Mouse (Mus musculus) right cerebral cortex, postnatal 25 days (tissue): ENCODE measurements at regions not wholly inside any gene's neighbourhood (a gene's known extent, or its start where the extent isn't known, plus 50 kb on each side); places are given as distances from the start of the nearest gene placed in this dataset.
"Not testable (repeated sequence)": the region's sequence is repeated elsewhere in the genome, so short reads cannot be mapped to it uniquely, and the experiment has no call there.

Experiments
- DNase-seq: peaks from one replicate; pipeline ENCODE4 v3.0.0; 2022

GRCm38 (mm10) chr13:97333801-97334534 lies 93.1 kb downstream of the Enc1 start:
- no peak for DNase-seq

- DNase-seq, result no peak
These were observed 90.2 kb downstream of the Enc1 start for GRCm38 (mm10) chr13:97331072-97331471.

- not testable (repeated sequence) for DNase-seq
These were observed 80.4 kb downstream of the Enc1 start for GRCm38 (mm10) chr13:97321307-97321706.

- no peak for DNase-seq
These were observed 79.9 kb downstream of the Enc1 start for GRCm38 (mm10) chr13:97320756-97321155.

GRCm38 (mm10) chr13:97320298-97320697 lies 79.4 kb downstream of the Enc1 start:
- no peak for DNase-seq

- no peak for DNase-seq
These were observed 76.7 kb downstream of the Enc1 start for GRCm38 (mm10) chr13:97317633-97318032.

GRCm38 (mm10) chr13:97312420-97313370 lies 71.8 kb downstream of the Enc1 start:
- DNase-seq, result no peak

- no peak for DNase-seq
These were observed 70.4 kb downstream of the Enc1 start for GRCm38 (mm10) chr13:97311340-97311739.

- DNase-seq, result no peak
These were observed 69.9 kb downstream of the Enc1 start for GRCm38 (mm10) chr13:97310855-97311189.

- no peak for DNase-seq
These were observed 69.4 kb downstream of the Enc1 start for GRCm38 (mm10) chr13:97310186-97310854.

- DNase-seq, result no peak
These were observed 68.5 kb downstream of the Enc1 start for GRCm38 (mm10) chr13:97309411-97309810.

- DNase-seq, result no peak
These were observed 67.5 kb downstream of the Enc1 start for GRCm38 (mm10) chr13:97308431-97308830.
